Mouse (Mus musculus) thymus, postnatal 14 days (tissue): Measurements from ENCODE around the gene Mycs.

Experiments used
- DNase-seq: peaks from one replicate; pipeline ENCODE4 v3.0.0; 2021

Gene Mycs

DNA sequence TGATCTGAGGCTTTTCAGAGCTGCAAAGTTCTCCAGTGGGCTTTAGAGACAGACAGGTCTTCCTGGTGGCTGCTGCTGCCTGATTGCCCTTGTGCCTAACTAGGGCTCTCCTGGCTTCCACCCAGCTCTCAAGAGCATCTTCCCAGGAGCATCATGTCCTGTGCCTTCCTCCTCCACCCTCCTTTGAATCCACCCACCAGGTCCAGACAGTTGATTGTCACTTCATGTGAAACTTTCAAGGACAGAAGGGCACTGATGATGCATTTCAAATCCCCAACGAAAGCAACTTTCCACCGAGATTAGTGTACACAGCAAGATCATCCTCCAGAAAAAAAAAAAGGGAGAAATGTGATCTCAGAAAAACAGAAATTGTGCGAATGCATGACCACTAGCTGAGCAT lies at the start of gene Mycs:
Gene Mycs (minus strand): TSS at position 101 of the 400 bp plus-strand sequence.
- DNase-seq, result no peak

DNA sequence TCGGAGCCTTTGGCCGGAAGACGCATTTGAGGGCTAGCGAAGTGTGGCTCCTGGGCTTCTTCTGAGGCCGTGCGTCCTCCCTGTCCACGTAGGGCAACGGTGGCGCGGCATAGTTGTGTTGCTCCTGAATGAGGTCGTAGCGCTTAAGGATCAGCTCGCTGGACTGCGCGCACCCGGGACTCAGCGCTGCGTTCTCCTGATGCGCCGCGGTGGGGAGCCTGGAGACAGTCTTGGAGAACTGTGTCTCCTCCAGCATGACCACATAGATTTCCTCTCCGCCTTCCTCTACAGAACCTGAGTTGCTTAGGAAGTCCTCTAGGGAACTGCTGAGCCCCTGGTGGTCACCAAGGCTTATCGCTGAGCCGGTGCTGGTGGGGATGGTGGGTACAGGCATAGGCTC lies 1.0 kb downstream of the Mycs start:
- DNase-seq, result no peak
